Mouse (Mus musculus) brain, embryonic 14.5 days (tissue): ENCODE measurements at regions not wholly inside any gene's neighbourhood (a gene's known extent, or its start where the extent isn't known, plus 50 kb on each side); places are given as distances from the start of the nearest gene placed in this dataset.

Experiments
- CTCF ChIP-seq: fragments of 200-500 bp; IDR thresholded peaks from 2 replicates; pipeline ENCODE4 v1.5.1; 2012; ENCODE audit warnings: inconsistent platforms, mild to moderate bottlenecking, moderate library complexity, borderline replicate concordance; ENCODE audit not compliant: insufficient read depth, insufficient read length; ENCODE audit errors: extremely low read depth
- POLR2A ChIP-seq: fragments of 200-500 bp; IDR thresholded peaks from 2 replicates; pipeline ENCODE4 v1.6.1; 2012; ENCODE audit warnings: mild to moderate bottlenecking, inconsistent platforms, borderline replicate concordance; ENCODE audit not compliant: poor library complexity, insufficient read depth, insufficient read length, severe bottlenecking; ENCODE audit errors: extremely low read depth

DNA sequence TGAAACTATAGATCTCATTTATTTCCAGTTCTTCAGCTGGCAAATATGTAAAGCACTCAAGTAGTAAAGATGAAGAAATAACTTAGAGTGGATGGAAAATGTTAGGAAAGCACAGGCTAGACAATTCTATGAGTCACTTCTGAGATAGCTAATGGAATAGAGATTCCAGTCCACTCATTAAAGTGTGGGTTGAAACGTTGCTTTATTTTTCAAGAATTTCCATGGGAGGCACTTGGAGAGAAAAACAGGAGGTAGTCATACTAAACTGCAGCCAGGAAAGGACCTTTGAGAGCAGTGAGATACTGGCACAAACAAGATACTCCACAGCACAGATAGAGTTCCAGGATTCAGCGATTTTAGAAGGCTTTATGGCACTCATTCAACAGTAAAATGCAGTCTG lies 123.7 kb upstream of the Col5a2 start:
- TF ChIP-seq POLR2A = no peak
- TF ChIP-seq CTCF = no peak
